Mouse (Mus musculus) spleen, adult 12 weeks (tissue): ENCODE measurements around the gene Ccr1l1.
A peak's percentile ranks its signal among the peaks of the same experiment; 100 is the strongest.
"Not testable (repeated sequence)": the region's sequence is repeated elsewhere in the genome, so short reads cannot be mapped to it uniquely, and the experiment has no call there.

Source experiments
- DNase-seq: peaks from one replicate; pipeline ENCODE4 v3.0.0; 2022; ENCODE audit warnings: low spot score

Gene Ccr1l1

DNA sequence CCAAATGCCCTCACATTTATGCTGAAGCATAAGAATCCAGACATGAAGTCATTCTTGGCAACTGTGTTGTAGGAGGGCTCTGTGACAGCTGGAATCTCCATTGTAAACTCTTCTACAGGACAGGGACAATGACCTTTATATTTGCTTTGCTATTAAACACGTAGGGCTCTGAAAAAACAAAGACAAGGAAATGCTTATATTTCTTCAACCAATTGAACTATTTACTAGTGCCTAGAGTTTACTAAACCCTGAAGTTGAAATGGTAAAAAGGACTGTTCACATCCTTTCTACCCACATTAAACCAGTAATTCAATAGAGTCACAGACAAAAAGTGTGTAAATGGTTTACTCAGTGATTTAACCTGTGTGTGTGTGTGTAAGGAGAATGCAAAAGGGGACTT, at the start of gene Ccr1l1:
Gene Ccr1l1 (minus strand): TSS at position 101 of the 400 bp plus-strand sequence.
- DNase-seq: no peak

DNA sequence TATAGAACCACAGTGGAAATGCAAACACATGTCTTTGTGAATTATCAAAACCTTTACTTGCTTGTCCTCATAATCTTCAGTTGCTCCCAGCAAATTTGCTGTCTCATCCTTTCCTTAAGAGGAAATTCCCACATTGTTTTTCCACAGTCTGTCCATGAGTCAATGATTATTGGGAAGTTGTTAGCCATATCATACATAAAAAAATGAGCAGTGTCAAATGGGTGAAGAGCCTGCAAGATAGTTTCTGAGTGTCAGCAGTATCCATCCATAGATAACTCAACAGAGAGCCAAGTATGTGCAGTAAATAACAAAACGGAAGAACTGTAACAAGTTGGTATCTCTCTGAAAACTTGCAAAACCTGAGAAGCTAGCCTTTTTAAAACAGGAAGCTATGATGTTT, 43.5 kb upstream of the Ccr1l1 start, which contains the start of gene Ccr3:
Gene Ccr3 (plus strand): TSS at position 301 of the 400 bp plus-strand sequence.
- DNase-seq: no peak

- no peak for DNase-seq
Measured at GRCm38 (mm10) chr9:124019887-124020286, 41.7 kb upstream of the Ccr1l1 start.

DNA sequence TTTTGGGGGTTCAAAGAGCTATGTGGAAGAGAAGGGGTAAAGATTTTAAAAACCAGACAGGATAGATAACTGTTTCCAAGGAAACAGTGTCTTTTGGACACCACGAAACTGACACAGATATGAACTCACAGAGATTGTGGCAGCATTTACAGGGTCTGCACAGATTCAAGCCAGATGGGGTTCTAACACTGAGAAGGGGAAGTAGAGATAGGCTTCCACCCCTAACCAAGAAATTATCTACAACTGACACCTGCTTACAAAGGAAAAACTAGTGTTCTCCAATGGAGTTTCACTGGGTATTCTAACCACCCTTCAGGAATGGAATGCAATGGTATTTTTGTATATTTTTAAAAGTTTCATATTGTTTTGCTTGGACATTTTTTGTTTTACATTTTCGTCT, 37.8 kb upstream of the Ccr1l1 start:
- no peak for DNase-seq

DNA sequence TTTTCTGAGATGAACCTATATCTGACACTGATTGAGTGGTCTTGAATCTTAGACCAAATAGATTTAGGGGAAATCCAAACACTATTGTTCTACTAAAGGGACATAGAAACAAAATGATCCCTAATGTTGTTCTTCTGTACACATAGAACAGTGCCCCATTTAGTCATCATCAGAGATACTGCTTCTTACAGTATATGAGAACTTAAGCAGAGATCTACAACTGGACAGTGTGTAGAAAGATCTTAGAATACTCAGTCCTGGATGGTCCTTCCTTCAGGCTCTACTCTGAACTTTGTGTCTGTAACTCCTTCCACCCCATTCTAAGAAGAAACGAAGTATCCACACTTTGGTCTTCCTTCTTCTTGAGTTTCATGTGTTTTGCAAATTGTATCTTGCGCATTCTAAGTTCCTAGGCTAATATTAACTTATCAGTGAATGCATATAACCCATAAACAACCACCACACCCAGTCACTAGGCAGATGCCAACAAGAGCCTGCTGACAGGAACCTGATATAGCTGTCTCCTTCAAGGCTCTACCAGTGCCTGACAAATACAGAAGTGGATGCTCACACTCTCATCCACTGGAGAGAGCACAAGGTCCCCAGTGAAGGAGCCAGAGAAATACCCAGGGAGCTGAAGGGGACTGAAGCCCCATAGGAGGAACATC, 36.9 kb upstream of the Ccr1l1 start:
- peak; percentile 6 for DNase-seq

- DNase-seq: no peak
Measured at GRCm38 (mm10) chr9:124013270-124013669, 35.1 kb upstream of the Ccr1l1 start.

- no peak for DNase-seq
Measured at GRCm38 (mm10) chr9:124012691-124013090, 34.5 kb upstream of the Ccr1l1 start.

DNA sequence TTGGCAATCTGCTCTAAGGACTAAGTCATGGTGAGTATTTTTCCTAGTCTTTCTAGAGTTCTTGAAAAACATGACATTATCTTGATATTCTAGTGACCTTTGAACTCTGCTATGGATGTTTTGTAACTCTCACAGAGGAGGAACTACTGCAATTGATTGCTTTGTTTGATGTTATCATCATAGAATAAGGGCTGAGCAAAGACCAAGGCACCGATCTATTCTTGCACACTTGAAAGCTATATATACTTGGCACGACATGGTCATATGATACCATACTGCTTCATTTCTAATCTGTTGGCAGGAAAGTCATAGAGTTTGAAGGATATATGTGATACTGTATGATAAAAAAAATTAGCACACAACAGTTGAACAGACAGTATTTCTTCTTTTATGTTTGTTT, 21.6 kb upstream of the Ccr1l1 start:
- DNase-seq: no peak

DNA sequence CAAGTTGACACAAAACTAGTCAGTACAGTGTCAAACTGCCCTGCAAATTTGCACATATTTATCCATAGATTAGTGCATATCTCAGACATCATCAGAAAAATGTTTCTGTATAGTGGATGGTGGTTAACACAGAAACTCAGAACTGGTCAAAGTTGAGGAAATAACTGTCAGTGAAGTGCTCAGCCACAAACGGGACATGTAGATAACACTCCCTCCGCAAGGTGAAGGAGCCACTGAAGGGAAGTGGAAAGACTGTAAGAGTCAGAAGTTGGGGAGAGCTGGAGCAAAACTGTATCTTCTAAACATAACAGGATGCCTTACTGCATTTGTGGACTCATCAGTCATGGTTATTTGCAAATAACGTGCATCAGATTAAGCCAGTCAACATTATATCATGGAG, 19.5 kb upstream of the Ccr1l1 start:
- DNase-seq: no peak

GRCm38 (mm10) chr9:123991312-123991906, 13.2 kb upstream of the Ccr1l1 start:
- DNase-seq: no peak

DNA sequence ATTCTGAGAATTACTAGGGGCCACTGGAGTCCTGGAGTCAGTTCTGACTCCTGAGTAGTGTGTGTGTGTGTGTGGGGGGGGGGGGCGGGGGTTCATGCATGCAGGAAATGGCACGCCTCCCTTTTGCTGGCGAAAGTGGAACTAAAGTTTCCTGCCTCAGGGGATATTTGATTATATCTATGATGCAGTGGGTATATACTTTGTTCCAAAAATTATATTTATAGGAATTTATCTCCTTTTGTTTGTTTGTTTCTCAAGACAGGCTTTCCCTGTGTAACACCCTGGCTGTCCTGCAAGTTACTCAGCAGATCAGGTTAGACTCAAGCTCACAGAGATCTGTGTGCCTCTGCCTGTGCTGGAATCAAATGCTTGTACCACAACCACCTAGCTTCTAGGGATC, 11.5 kb upstream of the Ccr1l1 start:
- no peak for DNase-seq

DNA sequence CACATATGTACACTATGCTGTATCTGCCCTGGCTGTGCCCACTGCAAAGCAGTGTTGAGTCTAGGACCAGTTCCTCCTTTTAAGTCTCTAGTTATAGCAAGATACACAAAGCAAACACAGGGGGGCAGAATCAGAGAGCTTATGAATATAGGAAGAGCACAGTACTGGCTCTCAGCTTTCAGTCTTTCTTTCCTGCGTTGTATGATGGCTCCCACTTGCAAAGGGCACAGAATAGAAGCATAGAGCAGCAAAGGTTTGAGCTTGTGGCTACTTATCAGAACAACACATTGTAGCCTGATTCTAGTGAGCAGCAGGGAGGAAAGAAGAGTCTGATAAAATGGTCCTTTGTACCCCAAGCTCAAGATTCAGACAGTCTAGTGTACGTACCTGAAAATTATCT, 8.0 kb upstream of the Ccr1l1 start:
- peak; percentile 16 for DNase-seq

- DNase-seq: no peak
Measured at GRCm38 (mm10) chr9:123984943-123985342, 6.7 kb upstream of the Ccr1l1 start.

GRCm38 (mm10) chr9:123982720-123983119, 4.5 kb upstream of the Ccr1l1 start:
- DNase-seq: no peak

- no peak for DNase-seq
Measured at GRCm38 (mm10) chr9:123981909-123982308, 3.7 kb upstream of the Ccr1l1 start.

DNA sequence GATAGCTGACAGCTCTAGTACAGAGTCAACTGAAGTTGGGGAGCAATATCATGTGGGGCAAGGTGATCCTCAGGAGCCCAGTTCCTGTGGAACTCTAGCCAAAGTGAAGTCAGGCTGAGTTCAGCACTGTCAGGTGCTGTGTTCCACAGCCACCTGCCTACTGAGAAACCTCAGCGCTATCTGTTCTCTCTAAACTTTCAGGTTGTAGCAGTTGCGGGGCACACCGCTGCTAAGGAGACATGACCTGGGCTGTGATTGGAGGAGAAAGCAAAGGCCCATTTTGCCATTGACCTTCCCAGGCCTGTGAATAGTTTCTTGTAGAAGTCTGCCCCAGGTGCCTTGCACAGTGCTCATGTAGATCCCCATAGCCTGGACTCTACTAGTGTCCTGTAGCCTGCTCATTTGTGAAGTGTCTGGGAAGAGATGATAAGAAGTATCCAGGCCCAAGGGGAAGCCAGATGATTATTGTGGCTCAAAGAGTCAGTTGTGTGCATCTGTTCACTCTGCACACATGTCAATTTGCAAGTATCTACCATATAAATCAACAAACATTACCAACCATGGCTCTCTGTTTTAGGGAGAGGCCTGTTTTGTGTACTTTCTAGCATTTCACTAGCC, 2.8 kb upstream of the Ccr1l1 start:
- not testable (repeated sequence) for DNase-seq

DNA sequence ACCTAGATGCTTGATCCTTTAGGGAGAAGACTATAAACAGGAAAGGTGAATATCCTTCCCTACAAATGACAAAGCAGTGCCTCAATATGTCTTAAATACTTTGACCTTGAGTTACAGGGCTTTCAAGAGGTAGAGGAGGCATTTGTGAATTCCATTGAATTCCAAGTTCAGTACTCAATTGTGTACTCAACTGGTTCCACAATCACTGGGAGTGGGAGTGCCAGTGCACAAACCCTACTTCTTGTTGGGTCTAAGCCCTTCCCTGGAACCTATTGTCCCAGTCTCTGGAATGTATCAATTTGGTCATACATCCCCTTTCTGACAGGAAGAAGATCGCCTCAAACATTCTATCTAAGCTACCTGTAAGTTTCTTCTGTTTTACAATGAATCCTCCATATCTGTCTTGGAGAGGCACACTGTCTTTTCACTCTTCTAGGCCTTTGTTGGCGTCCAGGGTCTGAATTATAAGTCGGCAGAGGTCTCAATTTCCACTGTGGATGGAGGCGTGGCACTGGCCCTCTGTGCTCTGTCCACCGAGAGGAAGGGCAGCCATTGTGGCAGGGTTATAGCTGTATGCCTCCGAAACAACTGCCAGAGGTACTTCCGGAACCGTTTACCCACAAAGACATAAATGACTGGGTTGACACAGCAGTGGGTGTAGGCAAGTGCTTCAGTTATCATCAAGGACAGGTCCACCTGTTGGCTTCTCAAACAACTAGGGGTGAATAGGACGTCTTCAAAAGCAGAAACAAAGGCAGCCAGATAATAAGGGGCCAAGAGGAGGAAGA, 1.1 kb downstream of the Ccr1l1 start:
- no peak for DNase-seq

DNA sequence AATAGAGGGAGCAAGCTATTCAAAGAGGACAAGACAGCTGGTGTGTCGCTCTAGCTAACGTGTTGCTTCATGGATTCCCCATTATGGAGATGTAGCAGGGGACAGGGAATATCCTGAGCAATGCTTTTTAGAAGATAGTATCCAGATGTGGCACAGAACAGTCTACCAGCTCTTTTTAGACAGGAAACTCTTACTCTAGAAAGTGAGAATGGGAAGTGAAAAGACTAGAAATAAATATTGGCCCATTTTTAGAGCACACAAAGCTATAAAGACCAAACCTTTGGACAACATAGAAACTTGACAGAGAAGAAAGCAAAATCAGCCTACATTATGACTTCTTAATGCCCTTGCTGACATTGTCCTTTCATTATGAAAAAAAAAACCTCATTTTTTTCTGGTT, 2.6 kb downstream of the Ccr1l1 start:
- no peak for DNase-seq

- no peak for DNase-seq
Measured at GRCm38 (mm10) chr9:123968290-123968912, 9.8 kb downstream of the Ccr1l1 start, which contains the start of gene Ccr1. Ccr1 (minus strand) TSS chr9:123968692.

DNA sequence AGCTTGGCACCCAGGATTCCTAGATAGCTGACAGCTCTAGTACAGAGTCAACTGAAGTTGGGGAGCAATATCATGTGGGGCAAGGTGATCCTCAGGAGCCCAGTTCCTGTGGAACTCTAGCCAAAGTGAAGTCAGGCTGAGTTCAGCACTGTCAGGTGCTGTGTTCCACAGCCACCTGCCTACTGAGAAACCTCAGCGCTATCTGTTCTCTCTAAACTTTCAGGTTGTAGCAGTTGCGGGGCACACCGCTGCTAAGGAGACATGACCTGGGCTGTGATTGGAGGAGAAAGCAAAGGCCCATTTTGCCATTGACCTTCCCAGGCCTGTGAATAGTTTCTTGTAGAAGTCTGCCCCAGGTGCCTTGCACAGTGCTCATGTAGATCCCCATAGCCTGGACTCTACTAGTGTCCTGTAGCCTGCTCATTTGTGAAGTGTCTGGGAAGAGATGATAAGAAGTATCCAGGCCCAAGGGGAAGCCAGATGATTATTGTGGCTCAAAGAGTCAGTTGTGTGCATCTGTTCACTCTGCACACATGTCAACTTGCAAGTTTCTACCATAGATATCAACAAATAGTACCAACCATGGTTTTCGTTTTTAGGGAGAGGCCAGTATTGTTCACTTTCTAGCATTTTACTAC, 11.2 kb downstream of the Ccr1l1 start:
- DNase-seq: not testable (repeated sequence)

- DNase-seq: no peak
Measured at GRCm38 (mm10) chr9:123964776-123965175, 13.4 kb downstream of the Ccr1l1 start.

- no peak for DNase-seq
Measured at GRCm38 (mm10) chr9:123960161-123960560, 18.0 kb downstream of the Ccr1l1 start.
